Mouse (Mus musculus) heart, postnatal 14 days (tissue): Measurements from ENCODE around the gene Mrpl51. TPM values are rescaled to one million over a fixed set of nuclear protein-coding genes. Genes with fewer than 3 reads are reported as not detected.
"Not testable (repeated sequence)": the region's sequence is repeated elsewhere in the genome, so short reads cannot be mapped to it uniquely, and the experiment has no call there.

Experiments
- DNase-seq, 2 experiments: peaks; one replicate each; pipeline ENCODE4 v3.0.0; 2021 to 2022
- intact Hi-C: fragments of 180-260 bp; cut with DNase I; formaldehyde crosslinking; loops from one replicate; pipeline ENCODE4 v1.15.1; 2025
- total RNA-seq, 2 experiments: library from RNA; stranded (reverse); gene quantifications; 2 replicates each; pipeline ENCODE4 v1.2.3; 2021

Gene Mrpl51
- total RNA-seq, 2 experiments from 2014 or later: 279 to 289 TPM

DNA sequence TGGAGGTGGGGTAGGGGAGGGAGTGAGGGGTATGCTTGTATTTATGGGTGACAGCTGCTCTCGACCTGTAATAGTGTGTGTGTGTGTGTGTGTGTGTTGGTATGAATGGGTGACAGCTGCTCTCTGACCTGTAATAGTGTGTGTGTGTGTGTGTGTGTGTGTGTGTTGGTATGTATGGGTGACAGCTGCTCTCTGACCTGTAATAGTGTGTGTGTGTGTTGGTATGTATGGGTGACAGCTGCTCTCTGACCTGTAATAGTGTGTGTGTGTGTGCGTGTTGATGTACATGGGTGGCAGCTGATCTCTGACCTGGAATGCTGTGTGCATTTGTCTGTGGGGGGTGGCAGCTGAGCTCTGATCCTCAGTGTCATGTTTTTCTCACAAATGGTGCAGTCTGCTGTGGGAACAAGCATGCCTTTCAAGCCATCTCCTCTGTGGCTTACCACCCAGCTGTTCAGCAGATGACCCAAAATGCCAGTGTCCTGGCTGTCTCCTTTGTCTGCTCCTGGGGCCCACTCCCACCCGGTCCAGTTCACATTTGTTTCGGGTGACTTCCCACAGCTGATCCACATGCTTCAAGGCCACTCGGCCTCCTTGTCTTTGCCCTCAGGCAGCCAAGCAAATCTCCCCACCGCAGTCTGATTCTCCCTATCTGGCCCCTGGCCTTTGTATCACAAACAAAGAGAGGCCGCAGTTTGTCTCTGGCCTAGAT lies 34.5 kb upstream of the Mrpl51 start:
- DNase-seq: no peak
- intact Hi-C loops: no loop called here

DNA sequence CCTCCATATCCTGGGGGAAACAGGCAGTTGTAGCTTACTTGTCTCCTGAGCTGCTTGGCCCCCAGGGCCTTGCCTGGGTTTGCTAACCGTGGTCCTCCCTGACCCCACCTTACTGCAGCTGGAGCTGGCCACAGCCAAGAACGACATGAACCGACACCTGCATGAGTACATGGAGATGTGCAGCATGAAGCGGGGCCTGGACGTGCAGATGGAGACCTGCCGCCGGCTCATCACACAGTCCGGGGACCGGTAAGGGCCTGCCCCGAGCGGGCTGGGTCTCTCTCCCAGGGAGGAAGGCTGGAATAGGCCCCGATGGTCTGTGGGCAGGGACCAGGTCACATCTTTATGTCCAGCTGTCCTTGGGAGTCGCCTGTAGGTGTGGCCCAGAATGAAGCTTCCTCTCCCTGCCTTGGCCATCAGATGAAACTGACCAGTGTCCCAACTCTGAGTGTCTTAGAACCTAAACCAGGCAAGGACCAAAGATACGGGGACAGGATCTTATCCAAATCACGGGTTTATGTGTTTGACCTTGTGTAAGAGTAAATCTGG lies 32.6 kb upstream of the Mrpl51 start:
- intact Hi-C loops: no loop called here

DNA sequence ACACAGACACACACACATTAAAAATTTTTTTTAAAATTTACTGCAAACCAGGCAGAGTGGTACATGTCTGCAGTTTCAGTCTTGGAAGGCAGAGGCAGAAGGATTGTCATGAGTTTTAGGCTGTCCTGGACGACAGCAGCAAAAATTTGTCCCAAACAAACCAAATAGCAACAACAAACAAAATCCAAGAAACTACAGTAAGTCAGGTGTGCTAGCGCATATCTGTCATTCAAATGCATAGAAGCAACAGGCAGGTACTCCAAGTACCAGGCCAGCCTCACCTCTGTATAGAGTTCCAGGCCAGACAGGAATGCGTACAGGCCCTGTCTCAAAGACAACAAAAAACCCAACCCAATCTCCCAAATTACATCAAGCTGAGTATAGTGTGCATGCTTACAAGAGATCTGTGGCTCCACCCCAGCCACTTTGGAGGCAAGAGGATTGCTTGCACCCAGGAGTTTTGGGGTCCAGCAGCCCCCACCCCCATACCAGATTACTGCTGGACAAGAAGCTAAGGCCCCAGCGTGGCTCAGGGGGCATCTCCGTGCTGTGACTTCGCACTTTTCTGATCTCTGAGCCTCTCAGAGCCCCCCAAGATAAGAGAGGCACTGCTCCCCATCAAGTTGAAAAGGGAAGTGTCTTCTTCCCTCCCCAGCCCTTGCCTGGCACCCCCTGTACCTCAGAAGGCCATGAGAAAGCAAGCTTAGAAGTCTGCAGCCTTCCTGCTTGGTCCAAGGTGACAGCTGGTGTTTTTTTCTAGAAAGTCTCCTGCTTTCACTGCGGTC lies 31.6 kb upstream of the Mrpl51 start:
- intact Hi-C loops: loop anchor here (1.0 kb wide), 1 partner anchor 8 kb away; no protein-coding TSS in a partner anchor
- no peak for DNase-seq

More for the DNA sequence above, 32.6 kb upstream of the Mrpl51 start:
- DNase-seq: no peak

DNA sequence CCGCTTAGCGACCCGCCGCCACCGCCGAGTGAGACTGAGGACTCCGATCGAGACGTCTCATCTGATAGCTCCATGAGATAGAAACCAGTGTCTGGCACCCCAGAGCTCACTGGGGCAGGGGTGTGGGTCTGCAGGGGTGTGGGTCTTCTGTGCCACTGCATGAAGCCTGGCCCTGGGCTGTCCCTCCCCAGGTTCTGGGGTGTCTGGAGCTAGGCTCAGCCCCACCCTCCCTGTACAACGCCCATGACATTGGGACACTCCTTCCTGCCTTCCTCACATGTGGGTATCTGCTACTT lies 31.1 kb upstream of the Mrpl51 start:
- intact Hi-C loops: loop anchor here (1.0 kb wide), 1 partner anchor 8 kb away; no protein-coding TSS in a partner anchor
- DNase-seq: no peak

DNA sequence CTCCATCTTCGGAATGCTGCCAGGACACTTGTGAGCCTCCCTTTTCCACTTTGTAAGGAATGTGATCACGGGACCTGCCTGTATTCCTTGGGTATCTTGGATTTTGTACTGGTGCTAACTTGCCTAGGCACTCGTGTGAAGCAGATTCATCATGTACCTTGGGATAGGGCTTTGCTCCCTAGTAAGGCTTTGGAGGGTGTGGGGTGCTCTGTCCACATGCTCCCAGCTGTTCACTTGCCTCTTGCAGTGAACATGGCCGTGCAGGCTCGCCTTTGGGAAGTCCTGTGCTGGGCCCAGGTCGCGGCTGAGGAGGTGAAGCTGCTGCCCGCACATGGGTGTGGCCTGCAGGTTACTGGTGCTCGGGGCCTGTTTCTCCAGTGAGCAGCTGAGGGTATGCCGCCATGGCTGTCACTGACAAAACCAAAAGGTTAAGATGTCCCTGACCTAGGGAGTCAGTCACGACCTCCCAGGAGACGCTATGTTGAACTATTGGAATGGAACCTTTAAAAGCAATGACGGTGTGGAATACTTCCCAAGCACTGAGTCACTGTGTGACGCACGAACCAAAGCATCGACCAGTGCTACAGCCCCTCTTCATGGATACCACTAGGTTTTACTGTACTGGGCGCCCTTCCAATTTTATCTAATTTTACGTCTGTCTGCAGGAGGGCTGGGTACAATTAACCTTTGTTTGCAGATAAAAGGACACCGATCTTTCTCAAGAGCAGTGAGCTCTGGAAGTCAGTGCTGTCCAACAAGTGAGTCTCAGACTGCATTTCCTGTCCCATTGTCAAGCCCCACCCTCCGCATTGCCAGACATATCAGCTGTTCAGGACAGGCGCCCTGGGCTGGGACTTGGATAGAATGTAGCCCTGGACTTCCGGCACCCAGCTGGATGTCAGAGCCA lies 30.5 kb upstream of the Mrpl51 start:
- intact Hi-C loops: loop anchor here (1.0 kb wide), 1 partner anchor 9 kb away; no protein-coding TSS in a partner anchor
- peak; percentile 77 to 81 for DNase-seq

DNA sequence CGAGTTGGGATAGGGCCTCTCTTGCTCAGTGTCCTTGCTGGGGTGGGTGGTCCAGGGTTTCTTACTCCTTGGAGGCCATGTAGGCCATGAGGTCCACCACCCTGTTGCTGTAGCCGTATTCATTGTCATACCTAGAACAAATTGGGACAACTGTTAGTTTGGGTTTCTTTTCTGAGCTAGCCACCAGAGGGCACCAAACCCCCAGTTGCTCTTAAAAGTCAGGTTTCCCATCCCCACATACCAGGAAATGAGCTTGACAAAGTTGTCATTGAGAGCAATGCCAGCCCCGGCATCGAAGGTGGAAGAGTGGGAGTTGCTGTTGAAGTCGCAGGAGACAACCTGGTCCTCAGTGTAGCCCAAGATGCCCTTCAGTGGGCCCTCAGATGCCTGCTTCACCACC lies 29.6 kb upstream of the Mrpl51 start:
- peak; percentile 72 to 80 for DNase-seq
- intact Hi-C loops: loop anchor here (2.0 kb wide), 1 partner anchor 109 kb away; no protein-coding TSS in a partner anchor

DNA sequence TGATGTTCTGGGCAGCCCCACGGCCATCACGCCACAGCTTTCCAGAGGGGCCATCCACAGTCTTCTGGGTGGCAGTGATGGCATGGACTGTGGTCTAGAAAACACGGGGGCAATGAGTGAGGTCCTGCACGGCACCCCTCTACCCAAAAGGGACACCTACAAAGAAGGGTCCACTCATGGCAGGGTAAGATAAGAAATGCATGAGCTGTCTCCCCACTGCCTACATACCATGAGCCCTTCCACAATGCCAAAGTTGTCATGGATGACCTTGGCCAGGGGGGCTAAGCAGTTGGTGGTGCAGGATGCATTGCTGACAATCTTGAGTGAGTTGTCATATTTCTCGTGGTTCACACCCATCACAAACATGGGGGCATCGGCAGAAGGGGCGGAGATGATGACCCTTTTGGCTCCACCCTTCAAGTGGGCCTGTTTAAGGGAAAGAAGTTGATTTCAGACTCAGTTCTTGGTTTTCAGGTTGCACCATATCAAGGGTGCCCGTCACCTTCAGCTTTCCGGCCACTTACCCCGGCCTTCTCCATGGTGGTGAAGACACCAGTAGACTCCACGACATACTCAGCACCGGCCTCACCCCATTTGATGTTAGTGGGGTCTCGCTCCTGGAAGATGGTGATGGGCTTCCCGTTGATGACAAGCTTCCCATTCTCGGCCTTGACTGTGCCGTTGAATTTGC lies 28.8 kb upstream of the Mrpl51 start:
- intact Hi-C loops: loop anchor here (2.0 kb wide), 1 partner anchor 108 kb away; no protein-coding TSS in a partner anchor
- DNase-seq: not testable (repeated sequence)

DNA sequence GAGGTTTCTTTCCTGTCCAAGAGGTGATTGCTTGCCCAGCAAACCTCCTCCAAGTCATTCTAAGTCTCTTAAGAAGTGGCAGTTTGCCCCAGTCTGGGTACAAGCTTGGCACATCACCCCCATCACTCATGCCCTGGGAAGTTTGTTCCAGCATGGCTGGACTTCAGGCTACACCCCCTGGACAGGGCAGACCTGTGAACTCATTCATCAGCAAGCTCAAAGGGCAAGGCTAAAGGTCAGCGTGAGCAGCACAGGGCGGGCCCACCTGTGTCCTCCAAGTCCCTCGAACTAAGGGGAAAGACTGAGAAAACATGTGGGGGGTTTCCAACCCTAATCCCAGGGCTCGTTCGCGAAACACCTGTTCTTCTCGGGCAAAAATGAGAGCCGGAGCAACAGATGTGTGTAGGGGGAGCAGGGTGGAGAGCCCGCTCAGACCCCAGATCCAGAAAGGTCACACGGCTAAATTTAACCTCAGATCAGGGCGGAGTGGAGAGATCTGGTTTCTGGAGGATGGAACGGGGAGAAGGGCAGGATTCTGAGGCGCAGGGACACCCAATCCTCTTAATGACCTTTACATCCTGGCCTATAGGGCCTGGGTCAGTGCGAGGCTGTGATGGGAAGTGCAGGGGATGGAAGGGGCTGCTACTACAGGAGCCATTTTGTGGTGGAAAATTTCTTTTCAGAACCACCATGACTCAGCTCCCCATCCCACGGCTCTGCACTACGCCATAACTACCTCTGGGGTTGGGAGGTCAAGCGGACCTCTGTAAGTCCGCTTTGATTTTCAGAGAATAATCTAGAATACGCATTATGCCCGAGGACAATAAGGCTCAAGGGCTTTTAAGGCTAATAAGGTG lies 27.6 kb upstream of the Mrpl51 start:
- intact Hi-C loops: loop anchor here (2.0 kb wide), 1 partner anchor 107 kb away; no protein-coding TSS in a partner anchor
- no peak for DNase-seq

DNA sequence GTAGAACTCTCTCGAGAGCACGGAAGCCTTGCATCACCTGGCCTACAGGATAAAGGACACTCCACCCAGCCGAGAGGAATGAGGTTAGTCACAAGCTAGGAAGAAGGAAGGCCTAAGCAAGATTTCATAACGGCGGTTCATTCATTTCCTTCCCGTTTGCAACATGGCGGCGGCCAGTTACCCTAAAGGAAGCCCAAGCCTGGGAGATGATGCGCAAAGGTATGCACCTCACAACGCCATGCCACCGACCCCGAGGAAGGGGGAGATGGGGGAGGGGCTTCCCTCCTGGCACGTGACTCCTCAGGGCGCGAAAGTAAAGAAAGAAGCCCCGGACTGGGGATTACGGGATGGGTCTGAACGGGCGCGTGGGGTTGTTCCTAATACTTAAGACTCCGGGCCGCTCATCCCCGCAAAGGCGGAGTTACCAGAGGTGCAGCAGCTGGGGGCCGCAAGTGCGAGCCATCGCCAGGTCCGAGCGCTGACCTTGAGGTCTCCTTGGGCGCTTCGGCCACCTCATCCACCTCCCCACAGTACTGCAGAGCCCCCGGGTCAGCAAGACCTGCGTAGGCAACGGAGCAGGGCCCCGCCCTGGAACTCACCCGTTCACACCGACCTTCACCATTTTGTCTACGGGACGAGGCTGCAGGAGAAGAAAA lies 26.8 kb upstream of the Mrpl51 start:
- intact Hi-C loops: no loop called here
- DNase-seq: peak; percentile 48 to 67

DNA sequence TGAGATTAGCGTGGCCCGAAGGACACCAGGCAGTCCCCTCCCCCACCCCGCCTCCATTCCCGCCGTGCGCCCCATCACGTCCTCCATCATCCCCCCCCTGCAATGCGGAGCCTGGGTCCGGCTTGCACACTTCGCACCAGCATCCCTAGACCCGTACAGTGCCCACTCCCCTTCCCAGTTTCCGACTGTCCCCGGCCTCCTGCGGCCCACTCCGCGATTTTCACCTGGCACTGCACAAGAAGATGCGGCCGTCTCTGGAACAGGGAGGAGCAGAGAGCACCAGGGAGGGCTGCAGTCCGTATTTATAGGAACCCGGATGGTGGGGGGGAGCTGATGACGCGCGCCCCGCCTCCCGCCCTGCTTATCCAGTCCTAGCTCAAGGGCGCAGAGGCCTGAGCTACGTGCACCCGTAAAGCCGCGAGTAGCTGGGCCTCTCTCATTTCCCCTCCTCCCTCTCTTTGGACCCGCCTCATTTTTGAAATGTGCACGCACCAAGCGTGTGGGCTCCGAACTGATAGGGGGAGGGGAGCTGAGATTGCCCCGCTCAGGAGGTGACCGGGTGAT lies 26.2 kb upstream of the Mrpl51 start:
- intact Hi-C loops: no loop called here
- DNase-seq: peak; percentile 95 to 97

DNA sequence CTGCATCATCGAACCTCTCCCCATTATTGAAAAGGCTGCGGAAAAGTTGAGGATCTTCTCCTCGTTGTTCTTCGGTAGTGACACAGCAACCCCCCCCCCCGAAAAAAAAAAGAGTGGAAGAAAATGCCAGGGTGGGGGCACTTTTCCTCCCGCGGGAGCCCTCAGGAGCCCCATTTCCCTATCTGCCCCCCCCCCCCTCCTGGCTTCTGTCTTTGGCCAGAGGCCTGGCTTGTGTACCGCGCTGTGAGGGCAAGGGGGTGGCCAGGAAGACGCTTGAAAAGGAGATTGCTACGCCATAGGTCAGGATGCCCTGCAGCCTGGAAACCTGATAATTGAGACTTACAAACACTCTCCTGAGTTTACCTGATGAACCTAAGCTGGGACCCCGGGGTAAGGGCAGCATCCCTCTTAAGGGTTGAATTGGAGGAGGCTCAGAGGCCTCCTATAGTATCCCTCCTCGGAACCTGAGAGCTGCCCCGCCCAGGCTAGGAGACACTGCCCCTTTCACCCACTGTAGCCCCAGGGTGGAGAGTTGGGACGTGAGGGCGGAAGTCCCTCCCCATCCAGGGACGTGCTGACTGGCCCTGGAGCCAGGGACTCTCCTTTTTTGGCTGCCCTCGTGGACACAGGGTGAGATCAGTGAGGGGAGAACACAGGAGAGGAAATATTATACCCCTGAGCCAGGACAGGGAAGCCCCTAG lies 25.4 kb upstream of the Mrpl51 start, which contains the start of gene Gapdh:
Gene Gapdh, minus strand, starts transcription at position 417 of the 701 bp plus-strand sequence.
- peak; percentile 86 to 91 for DNase-seq
- intact Hi-C loops: no loop called here

DNA sequence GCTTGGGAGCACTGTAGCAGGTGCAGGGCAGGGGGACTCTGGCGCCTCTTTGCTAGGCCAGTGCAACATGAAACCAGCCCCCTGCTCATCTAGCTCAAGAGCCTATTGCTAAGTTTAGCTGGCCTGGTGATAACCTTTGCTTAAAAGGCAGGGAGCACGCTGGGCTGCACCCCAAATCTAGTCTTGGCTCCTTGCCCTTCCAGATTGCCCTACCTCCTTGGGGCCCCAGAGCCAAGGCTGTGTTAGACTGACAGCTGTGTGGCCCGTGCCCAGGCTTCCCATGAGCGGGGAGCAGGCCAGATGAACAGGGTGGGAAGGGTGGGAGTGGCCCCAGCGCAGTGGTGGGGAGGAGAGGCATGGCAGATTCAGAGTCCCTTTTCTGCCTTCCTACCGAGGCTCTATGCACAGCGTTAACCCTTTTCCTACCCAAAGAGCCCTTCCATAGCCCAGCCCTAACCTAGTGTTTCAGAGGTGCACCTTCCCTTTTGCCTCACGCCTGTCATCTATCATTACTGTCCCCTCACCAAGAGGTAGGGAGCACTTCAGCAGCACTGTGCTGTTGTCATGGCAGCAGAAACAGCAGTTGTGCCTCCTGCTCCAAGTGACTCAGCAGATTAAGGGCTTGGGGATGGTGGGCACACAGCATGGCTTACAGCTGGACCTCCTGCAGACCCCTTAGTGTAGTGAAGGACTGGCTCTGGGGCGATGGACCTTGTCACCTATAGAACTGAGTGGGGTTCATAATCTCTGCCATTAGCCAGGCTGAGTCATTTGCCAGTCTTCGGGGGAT lies 24.5 kb upstream of the Mrpl51 start:
- DNase-seq: peak; percentile 64 to 78
- intact Hi-C loops: no loop called here

DNA sequence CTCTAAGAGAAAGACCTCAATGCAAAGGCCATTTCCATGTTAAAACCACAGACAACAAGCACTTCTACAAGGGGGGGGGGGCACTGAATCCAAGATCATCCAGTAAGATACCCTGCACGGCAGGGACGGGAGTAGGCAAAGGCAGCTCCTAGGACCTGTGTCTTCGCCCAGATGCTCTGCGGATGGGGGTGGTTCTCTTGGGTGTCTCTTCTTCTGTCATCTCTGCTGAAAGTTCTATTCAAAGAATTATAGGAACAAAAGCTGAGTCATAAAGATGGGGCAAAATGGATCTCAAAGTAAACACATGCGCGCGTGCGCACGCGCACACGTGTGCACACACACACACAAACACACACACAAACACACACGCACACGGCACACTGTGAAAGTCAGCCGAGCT lies 23.5 kb upstream of the Mrpl51 start:
- intact Hi-C loops: no loop called here
- DNase-seq: no peak

DNA sequence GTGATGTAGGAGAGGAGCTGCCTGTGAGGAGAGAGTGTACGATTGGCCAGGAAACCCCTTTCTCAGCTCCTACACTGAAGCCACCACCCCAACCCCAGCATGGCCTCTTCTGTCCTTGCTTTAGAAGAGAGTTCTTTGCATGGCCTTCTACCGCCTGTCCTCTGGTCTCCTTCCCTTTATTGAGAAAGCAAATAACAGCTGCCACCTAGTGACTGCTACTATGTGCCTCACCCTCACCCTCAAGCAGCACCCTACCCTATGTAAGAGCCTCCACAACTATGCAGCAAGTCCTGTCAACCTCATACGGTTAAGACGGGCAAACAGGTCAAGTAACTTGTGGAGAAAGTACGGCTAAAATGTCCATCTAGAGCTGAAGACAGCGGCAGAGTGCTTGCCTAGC lies 21.4 kb upstream of the Mrpl51 start:
- DNase-seq: no peak
- intact Hi-C loops: loop anchor here (1.0 kb wide), 1 partner anchor 19 kb away; no protein-coding TSS in a partner anchor

DNA sequence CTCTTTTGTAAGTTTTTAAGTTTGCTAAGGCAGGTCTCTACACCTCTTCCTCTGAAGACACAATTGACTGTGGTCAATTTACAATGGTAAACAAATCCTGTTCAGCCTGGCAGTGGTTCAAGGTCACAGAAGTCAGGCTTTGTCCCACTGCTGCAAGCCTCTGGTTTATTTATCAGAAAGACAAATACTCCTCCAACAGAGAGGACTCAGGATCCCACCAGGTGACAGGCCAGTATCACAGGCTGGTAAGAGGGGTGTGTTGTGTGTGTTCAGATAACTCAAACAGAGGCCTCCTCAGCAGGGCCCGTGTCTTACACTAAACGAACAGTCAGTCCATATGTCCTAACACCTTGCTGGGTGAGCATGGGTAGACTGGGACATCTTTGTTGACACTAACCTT lies 19.1 kb upstream of the Mrpl51 start:
- intact Hi-C loops: no loop called here
- DNase-seq: no peak

DNA sequence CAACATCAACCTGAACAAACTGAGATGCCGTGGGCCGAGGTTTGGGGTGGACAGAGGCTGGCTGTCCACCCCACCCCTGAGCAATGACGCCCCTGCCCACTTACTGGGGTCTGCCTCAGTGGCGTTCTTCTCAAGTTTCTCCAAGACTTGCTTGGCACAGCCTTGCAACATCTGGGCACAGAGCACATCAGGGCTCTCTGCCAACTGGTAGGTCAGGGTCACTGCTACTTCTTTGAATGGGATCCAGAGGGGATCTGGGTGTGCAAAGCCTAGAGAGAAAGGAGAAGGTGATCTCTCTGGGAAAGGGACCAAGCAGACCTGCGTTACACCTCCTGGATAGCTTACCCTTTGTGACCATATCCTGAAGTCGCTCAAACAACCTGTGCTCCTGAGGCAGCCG lies 18.3 kb upstream of the Mrpl51 start:
- intact Hi-C loops: no loop called here
- no peak for DNase-seq
